Mouse (Mus musculus): ENCODE data around the gene Hoxc8. TPM values are rescaled to one million over a fixed set of nuclear protein-coding genes. Genes with fewer than 3 reads are reported as not detected.

Gene Hoxc8
- polyA plus RNA-seq (2014; fragmentation: Nextera tagmentation; extraction: Ambion mirVana), result not detected in 2 replicates

DNA sequence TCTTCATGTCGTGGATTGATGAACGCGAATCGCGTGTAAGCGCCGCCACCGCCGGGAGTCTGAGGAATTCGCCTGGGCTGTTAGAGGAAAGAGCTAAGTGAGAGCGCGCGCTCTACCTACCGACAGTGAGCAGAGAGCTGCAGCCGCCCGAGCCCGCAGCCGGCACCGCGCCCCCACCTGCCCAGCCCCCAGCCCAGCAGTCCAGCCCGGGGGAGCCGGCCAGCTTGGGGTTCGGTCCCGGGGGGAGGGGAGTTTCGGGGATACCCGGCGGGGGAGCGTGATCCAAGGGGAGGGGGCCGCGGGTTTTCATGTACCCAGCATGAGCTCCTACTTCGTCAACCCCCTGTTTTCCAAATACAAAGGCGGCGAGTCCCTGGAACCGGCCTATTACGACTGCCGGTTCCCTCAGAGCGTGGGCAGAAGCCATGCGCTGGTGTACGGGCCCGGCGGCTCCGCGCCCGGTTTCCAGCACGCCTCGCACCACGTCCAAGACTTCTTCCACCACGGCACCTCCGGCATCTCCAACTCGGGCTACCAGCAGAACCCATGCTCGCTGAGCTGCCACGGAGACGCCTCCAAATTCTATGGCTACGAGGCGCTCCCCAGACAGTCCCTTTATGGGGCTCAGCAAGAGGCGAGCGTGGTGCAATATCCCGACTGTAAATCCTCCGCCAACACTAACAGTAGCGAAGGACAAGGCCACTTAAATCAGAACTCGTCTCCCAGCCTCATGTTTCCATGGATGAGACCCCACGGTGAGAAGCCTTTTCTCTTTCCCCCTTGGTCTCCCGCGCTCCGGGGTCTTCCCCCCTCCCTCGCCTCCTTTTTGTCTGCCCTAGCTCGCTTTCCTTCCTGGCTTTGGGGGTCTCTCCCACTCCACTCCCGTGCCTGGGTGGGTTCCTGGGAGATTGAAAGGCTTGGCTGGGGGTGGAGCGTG is at the start of gene Hoxc8:
Hoxc8 (plus strand) TSS at position 147 of the 937 bp plus-strand sequence.
- ATAC-seq (ENCODE audit: low FRiP score, low TSS enrichment) (no peak), DNase-seq (peak; percentile 47)
- H3K36me3 ChIP-seq (ENCODE audit: control insufficient read depth, insufficient read depth, low read length), result no peaks in the 10 kb centered on the region
- H3K27me3 ChIP-seq (ENCODE audit: control insufficient read depth, insufficient read depth, low read length), result peaks cover 96% of the 10 kb centered on the region
- H3K4me2 ChIP-seq (ENCODE audit: low read length), result no peak within 1 kb of the TSS
- H3K4me3 ChIP-seq (replicated peaks; ENCODE audit: low read depth, low read length), result no peak within 1 kb of the TSS
- H3K4me1 ChIP-seq (ENCODE audit: control insufficient read depth, insufficient read depth, low read length), result no peaks in the 10 kb centered on the region
- H3K27ac ChIP-seq (replicated peaks; ENCODE audit: low read depth, low read length), result no peak within 1 kb of the TSS
- under 1% methylated on average over 69 of the region's 69 CpGs for WGBS
- no peak within 1 kb of the TSS for H3K9ac ChIP-seq (replicated peaks; ENCODE audit: low read length)
- H3K9me3 ChIP-seq (ENCODE audit: control insufficient read depth, low read length), result no peaks in the 10 kb centered on the region

DNA sequence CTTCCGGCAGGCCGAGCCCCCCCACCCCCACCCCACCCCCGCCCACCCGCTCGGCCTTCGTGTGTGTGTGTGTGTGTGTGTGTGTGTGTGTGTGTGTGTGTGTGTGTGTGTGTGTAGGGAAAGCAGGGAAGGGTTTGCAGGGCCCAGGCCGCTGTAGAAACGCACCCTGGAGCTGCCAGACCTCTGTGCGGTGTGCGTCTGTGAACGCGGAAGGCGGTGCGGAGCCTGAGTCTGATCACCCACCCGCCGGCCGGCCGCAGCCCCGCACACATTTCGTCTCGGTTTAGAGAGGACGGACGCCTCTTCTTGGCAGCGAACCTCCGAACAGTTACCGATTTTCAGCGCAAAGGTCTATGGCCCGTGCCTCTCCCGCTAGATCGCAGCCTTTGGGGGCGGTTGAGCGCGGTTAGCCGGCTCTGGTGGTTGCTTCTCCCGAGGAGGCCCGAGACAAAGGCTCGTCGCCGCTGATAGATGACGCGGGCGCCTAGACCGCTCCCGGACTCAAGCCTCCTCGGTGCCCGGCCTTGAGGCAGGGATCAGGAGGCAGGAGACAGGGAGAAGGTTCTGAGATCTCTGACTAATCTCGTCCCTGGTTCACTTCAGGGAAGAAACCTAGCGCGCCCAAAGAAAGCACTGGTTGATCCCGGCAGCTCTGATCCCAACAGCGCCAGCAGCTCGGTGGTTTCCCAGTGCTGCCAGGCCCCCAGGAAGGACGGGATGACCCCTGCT is 47.5 kb upstream of the Hoxc8 start:
- no peaks in the 10 kb centered on the region for H3K4me1 ChIP-seq (ENCODE audit: control insufficient read depth, insufficient read depth, low read length)
- no peak for ATAC-seq (ENCODE audit: low FRiP score, low TSS enrichment)
- H3K27ac ChIP-seq (replicated peaks; ENCODE audit: low read depth, low read length), result no peak overlapping the region
- H3K36me3 ChIP-seq (ENCODE audit: control insufficient read depth, insufficient read depth, low read length), result no peaks in the 10 kb centered on the region
- no peaks in the 10 kb centered on the region for H3K9me3 ChIP-seq (ENCODE audit: control insufficient read depth, low read length)
- H3K9ac ChIP-seq (replicated peaks; ENCODE audit: low read length), result no peak overlapping the region
- no peak overlapping the region; the same call in 1 of the 2 replicates for H3K4me3 ChIP-seq (replicated peaks; ENCODE audit: low read depth, low read length)
- peaks cover 99% of the 10 kb centered on the region for H3K27me3 ChIP-seq (ENCODE audit: control insufficient read depth, insufficient read depth, low read length)
- H3K4me2 ChIP-seq (ENCODE audit: low read length), result peak overlapping the region; percentile 33
- WGBS, result under 1% methylated on average over 51 of the region's 53 CpGs
- no peak for DNase-seq

DNA sequence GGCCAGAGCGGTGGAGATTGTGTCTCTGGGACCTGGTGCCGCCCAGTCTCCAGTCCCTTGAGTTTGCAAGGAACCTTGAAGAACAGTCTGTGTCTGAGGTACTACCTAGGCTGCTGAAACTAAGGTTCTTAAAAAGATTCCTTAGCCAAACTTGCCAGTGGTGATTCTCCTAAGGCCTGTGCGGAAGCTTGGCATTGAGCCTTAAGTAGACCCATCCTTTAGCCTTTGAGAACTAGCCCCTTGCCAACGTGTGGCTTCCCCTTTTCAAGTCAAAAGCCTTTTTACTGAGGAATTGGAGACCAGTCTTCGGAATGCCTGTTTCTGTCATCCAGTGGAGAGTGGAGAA is 47.0 kb upstream of the Hoxc8 start:
- H3K4me2 ChIP-seq (ENCODE audit: low read length), result no peak overlapping the region
- H3K9ac ChIP-seq (replicated peaks; ENCODE audit: low read length), result no peak overlapping the region
- no peaks in the 10 kb centered on the region for H3K4me1 ChIP-seq (ENCODE audit: control insufficient read depth, insufficient read depth, low read length)
- H3K9me3 ChIP-seq (ENCODE audit: control insufficient read depth, low read length), result no peaks in the 10 kb centered on the region
- H3K4me3 ChIP-seq (replicated peaks; ENCODE audit: low read depth, low read length), result no peak overlapping the region
- WGBS, result 2% methylated on average over 5 of the region's 5 CpGs
- peaks cover 99% of the 10 kb centered on the region for H3K27me3 ChIP-seq (ENCODE audit: control insufficient read depth, insufficient read depth, low read length)
- no peak for ATAC-seq (ENCODE audit: low FRiP score, low TSS enrichment)
- no peak overlapping the region for H3K27ac ChIP-seq (replicated peaks; ENCODE audit: low read depth, low read length)
- DNase-seq, result no peak
- H3K36me3 ChIP-seq (ENCODE audit: control insufficient read depth, insufficient read depth, low read length), result no peaks in the 10 kb centered on the region

DNA sequence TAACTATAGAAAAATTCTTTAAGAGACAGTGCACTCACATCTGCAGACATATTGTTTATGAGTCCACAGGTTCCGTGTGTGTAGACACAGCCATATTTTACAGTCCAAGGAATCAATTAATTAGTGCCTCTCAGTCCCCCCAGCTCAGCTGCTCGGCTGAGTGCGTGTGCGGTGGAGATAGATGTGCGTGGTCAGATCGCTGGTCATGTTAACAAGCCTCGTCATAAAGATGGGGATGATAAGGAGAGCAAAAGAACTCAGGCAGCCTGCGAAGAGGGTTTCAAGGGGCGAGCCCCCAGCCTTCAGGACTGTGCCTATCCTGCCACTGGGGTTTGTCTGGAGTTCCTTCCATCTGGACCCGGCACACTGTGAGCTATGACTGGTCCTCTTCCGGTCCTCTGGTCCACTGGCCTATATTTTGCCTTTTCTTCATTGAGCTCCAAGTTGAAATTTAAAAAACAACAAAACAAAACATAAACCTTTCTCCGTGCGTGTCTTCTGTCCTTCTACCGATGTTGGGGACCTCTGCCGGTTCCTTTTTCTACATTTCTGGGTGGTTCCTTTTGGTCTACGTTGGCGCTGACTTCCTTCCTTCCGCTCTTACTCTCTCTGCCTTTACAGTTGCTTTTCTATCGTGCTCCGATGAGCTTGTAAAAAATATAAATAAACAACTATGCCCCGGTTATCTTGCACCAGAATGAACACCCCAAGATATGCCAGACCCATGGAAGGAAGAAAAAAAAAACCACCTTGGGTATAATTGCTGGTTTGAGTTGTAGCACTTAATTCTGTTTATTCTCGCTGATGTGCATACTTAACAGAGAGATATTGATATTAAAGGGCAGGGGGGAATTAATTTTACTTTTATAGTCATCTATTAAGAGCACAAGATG is 45.0 kb upstream of the Hoxc8 start:
- Histone ChIP-seq H3K27me3 (ENCODE audit: control insufficient read depth, insufficient read depth, low read length) (peaks cover 98% of the 10 kb centered on the region), H3K9me3 (ENCODE audit: control insufficient read depth, low read length) (no peaks in the 10 kb centered on the region), H3K36me3 (ENCODE audit: control insufficient read depth, insufficient read depth, low read length) (no peaks in the 10 kb centered on the region), H3K4me1 (ENCODE audit: control insufficient read depth, insufficient read depth, low read length) (no peaks in the 10 kb centered on the region), H3K4me3 (replicated peaks; ENCODE audit: low read depth, low read length) (no peak overlapping the region), H3K4me2 (ENCODE audit: low read length) (no peak overlapping the region), H3K9ac (replicated peaks; ENCODE audit: low read length) (no peak overlapping the region), H3K27ac (replicated peaks; ENCODE audit: low read depth, low read length) (no peak overlapping the region)
- ATAC-seq (ENCODE audit: low FRiP score, low TSS enrichment) (no peak), DNase-seq (no peak)
- WGBS, result 8% methylated on average over 22 of the region's 22 CpGs

DNA sequence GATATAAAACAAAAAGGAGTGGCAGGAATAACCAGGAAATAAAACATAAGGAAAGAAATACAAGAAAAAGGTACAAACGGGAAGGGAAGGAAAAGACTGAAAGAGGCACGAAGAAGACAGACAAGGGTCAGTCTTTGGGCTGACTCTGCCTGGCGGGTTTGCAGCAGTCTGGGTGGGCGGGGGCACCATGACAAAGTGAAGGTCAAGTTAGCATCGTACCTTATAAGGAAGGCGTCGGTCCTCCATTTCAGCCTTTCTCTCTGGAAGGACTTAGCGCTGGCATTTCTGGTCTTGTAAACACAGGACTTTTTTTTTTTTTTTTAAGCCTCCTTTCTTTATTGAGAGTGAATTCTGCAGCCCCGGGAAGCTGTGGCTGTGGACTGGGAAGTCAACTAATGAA is 43.1 kb upstream of the Hoxc8 start:
- Histone ChIP-seq H3K4me1 (ENCODE audit: control insufficient read depth, insufficient read depth, low read length) (no peaks in the 10 kb centered on the region), H3K27me3 (ENCODE audit: control insufficient read depth, insufficient read depth, low read length) (peaks cover 98% of the 10 kb centered on the region), H3K9ac (replicated peaks; ENCODE audit: low read length) (no peak overlapping the region), H3K9me3 (ENCODE audit: control insufficient read depth, low read length) (no peaks in the 10 kb centered on the region), H3K4me3 (replicated peaks; ENCODE audit: low read depth, low read length) (no peak overlapping the region), H3K4me2 (ENCODE audit: low read length) (no peak overlapping the region), H3K27ac (replicated peaks; ENCODE audit: low read depth, low read length) (no peak overlapping the region), H3K36me3 (ENCODE audit: control insufficient read depth, insufficient read depth, low read length) (no peaks in the 10 kb centered on the region)
- WGBS, result 2% methylated on average over 9 of the region's 9 CpGs
- DNase-seq (no peak), ATAC-seq (ENCODE audit: low FRiP score, low TSS enrichment) (no peak)

DNA sequence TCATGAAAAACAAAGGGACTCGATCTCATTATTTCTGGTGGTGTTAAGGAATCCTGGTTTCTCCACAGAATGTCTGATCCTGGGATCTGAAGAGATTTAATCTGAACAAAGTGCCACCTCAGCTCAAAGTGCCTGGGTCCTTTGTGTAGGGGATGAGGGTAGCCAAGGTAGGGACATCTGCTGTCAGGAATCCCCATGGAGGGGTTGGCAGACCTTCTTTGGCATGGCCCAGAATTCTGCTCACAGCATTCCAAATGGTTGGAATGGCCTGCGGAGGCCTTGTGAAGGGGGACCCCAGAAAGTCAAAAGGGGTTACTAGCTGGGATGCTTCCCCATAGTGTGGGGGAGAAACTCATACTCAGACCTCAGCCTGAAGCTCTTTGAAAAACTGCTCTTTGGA is 41.6 kb upstream of the Hoxc8 start:
- 19% methylated on average over 2 of the region's 2 CpGs for WGBS
- H3K36me3 ChIP-seq (ENCODE audit: control insufficient read depth, insufficient read depth, low read length), result no peaks in the 10 kb centered on the region
- peaks cover 98% of the 10 kb centered on the region for H3K27me3 ChIP-seq (ENCODE audit: control insufficient read depth, insufficient read depth, low read length)
- H3K27ac ChIP-seq (replicated peaks; ENCODE audit: low read depth, low read length), result no peak overlapping the region
- no peak for ATAC-seq (ENCODE audit: low FRiP score, low TSS enrichment)
- no peak overlapping the region for H3K4me3 ChIP-seq (replicated peaks; ENCODE audit: low read depth, low read length)
- no peak overlapping the region for H3K4me2 ChIP-seq (ENCODE audit: low read length)
- no peaks in the 10 kb centered on the region for H3K9me3 ChIP-seq (ENCODE audit: control insufficient read depth, low read length)
- no peak for DNase-seq
- no peak overlapping the region for H3K9ac ChIP-seq (replicated peaks; ENCODE audit: low read length)
- H3K4me1 ChIP-seq (ENCODE audit: control insufficient read depth, insufficient read depth, low read length), result no peaks in the 10 kb centered on the region

DNA sequence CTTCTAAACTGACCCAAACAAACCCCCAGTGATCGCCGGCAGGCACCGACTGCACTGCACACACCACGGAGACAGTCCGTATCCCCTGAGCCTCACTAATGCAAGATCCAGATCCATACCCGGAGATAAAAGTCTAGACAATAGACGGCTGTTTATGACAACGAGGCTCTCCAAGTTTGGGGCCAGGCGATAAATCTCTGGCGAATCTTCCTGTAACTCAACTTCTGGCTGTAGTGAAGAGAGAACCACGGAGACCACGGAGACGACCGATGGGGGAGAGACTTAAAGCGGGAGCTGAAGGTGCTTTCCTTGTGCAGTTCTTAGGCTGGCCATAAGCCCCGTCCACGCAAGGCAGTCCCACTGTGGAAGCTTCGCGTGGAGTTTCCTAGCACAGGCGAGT is 40.7 kb upstream of the Hoxc8 start:
- ATAC-seq (ENCODE audit: low FRiP score, low TSS enrichment) (no peak), DNase-seq (no peak)
- Histone ChIP-seq H3K9me3 (ENCODE audit: control insufficient read depth, low read length) (no peaks in the 10 kb centered on the region), H3K27me3 (ENCODE audit: control insufficient read depth, insufficient read depth, low read length) (peaks cover 98% of the 10 kb centered on the region), H3K27ac (replicated peaks; ENCODE audit: low read depth, low read length) (no peak overlapping the region), H3K36me3 (ENCODE audit: control insufficient read depth, insufficient read depth, low read length) (no peaks in the 10 kb centered on the region), H3K4me3 (replicated peaks; ENCODE audit: low read depth, low read length) (no peak overlapping the region), H3K4me2 (ENCODE audit: low read length) (no peak overlapping the region), H3K9ac (replicated peaks; ENCODE audit: low read length) (no peak overlapping the region), H3K4me1 (ENCODE audit: control insufficient read depth, insufficient read depth, low read length) (no peaks in the 10 kb centered on the region)
- WGBS, result 2% methylated on average over 20 of the region's 20 CpGs

DNA sequence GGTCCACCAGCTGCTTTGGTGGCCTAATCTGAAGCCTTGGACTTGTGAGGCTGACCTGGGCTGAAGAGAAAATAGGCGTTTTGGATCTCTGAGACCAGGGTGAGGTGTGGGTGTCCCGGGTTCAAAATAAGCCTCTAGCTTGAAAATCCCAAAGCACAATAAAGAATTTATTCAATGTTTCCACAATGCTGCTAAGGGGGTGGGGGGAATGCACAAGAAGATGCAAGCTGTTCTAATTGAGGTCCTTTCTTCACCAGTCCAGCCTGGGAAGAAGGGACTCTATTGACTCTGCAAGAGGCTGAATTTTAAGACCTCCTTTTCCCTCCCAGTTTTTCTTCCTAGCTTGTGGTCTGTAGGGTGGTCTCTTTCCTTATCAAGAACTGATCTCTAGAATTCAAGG is 39.5 kb upstream of the Hoxc8 start:
- no peaks in the 10 kb centered on the region for H3K36me3 ChIP-seq (ENCODE audit: control insufficient read depth, insufficient read depth, low read length)
- H3K4me1 ChIP-seq (ENCODE audit: control insufficient read depth, insufficient read depth, low read length), result no peaks in the 10 kb centered on the region
- WGBS, result 7% methylated on average over 2 of the region's 2 CpGs
- peaks cover 98% of the 10 kb centered on the region for H3K27me3 ChIP-seq (ENCODE audit: control insufficient read depth, insufficient read depth, low read length)
- H3K9me3 ChIP-seq (ENCODE audit: control insufficient read depth, low read length), result no peaks in the 10 kb centered on the region
- H3K9ac ChIP-seq (replicated peaks; ENCODE audit: low read length), result no peak overlapping the region
- H3K4me2 ChIP-seq (ENCODE audit: low read length), result no peak overlapping the region
- no peak overlapping the region for H3K4me3 ChIP-seq (replicated peaks; ENCODE audit: low read depth, low read length)
- DNase-seq, result no peak
- H3K27ac ChIP-seq (replicated peaks; ENCODE audit: low read depth, low read length), result no peak overlapping the region
- no peak for ATAC-seq (ENCODE audit: low FRiP score, low TSS enrichment)

All from midbrain, embryonic 14.5 days (tissue).